Mouse (Mus musculus): ENCODE measurements around the gene Prrg2.

GRCm38 (mm10) chr7:45013366-45014095, 48.9 kb downstream of the Prrg2 start:
- TF ChIP-seq CTCF (IDR thresholded peaks at IDR 0.05) (no peak), POLR2A (IDR thresholded peaks at IDR 0.05; ENCODE audit: insufficient read depth, low read depth, low read length) (no peak)

Measured in heart, adult 2 months (tissue).